Mouse (Mus musculus): Measurements from ENCODE around the gene Scamp4.
"Not testable (repeated sequence)": the region's sequence is repeated elsewhere in the genome, so short reads cannot be mapped to it uniquely, and the experiment has no call there.

The Scamp4 gene

DNA sequence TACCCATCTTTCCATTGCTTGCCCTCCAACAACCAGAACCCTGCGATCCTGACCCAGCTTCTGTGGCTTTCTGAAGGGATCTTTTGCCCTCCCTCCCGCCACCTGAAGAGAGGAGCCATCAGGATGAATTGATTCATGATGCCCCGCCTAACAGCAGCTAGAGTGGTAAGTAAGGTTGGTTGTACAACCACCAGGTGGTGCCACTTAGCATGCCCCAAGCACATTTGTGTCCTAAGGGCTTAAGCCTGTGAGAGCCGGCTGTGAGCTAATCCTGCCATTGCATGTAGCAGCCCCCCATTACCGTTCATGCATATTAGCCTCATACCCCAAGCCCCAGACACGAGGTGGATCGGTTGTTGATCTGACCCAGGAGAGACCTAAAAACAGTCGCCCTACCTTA lies 23.8 kb upstream of the Scamp4 start:
- DNase-seq, result no peak

DNA sequence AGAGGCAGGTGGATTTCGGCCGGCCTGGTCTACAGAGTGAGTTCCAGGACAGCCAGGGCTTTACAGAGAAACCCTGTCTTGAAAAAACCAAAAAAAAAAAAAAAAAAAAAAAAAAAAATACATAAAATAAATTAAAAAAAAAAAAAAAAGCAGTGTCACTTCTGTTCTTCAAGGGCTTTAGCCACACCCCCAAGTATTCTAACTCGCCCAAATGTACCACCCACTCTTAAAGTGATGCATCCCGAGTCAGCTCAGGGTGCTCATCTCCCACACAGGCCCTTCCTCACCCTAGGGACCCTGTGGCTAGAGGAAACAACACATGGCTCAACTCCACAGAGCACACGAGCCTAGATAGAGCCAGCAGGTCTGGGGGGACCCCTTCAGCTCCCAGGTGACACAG lies 19.6 kb upstream of the Scamp4 start:
- DNase-seq, result no peak

DNA sequence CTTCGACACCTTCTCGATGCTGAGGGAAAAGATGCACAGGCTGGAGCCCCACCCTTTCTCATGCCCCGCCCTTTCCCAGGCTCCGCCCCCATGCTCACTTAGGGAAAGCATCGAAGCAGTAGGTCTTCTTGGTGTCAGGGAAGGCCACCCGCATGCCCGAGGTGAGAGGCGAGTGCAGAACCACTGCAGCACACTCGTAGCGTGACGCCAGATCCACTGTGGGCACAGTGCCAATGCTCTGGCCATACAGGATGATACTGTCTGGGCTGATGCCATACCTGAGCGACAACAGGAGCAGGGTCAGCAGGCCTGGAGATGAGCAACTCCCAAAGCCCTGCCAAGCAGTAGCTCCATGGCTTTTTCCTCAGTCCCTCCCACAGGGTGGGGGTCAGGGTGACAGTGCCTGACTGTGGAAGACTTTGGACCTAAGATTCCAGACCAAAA lies 18.6 kb upstream of the Scamp4 start:
- no peak for DNase-seq

DNA sequence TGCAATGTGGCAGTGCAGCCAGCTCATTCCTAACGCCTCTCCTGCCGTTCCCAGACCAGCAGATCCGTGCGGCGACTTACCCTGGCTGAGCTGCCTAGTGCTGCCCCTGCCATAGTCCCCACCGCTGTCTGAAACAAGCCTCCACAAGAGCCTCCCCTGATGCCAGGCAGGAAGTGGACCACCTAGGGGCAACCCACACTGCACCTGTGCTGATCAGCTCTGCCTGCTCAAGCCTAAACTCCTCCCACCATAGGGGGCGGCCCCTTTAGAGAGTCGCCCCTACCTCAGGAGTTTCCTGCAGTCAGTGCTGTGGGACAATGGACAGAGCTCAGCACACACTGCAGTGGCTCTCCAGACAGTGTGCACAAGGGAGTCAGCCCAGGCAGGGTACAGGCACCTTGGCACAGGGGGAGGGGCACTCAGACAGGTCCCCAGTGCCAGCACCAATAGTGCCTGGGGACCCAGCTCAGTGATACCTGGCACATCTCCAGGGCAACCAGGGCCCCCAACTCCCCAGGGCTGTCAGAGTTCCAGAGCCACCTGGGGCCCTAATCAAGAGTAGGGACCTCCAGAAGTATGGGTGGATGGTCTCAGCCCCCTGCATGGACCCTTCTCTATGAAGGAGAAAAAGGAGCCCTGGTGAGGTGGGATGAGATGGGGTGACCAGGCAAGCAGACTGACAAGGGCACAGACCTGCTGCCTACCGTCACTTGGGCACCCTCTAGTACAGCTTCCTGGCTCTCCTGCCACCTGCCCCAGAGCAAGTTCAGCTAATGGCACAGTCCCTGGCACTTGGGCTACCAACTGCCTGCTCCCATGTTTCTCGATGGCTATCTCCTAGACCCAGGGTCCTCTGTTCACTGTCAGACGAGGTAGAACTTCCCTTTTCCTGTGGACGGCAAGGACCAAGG lies 17.8 kb upstream of the Scamp4 start:
- DNase-seq, result no peak

DNA sequence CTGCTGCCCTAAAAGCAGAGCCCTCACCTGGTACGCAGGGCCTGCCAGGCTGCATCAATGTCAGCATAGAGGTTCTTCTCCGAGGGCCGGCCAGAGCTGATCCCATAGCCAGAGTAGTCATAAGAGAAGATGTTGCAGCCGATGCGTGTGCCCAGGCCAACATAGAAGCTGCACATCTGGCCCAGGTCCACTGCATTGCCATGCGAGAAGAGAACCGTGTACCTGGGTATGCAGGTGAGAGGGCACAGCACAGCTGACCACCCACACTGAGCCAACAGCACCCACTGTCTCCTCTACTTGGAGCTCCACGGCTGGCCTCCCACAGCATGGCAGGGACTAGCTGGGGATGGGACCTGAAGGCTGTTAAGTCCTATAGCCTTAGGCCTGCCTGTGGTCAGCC lies 17.1 kb upstream of the Scamp4 start:
- no peak for DNase-seq

DNA sequence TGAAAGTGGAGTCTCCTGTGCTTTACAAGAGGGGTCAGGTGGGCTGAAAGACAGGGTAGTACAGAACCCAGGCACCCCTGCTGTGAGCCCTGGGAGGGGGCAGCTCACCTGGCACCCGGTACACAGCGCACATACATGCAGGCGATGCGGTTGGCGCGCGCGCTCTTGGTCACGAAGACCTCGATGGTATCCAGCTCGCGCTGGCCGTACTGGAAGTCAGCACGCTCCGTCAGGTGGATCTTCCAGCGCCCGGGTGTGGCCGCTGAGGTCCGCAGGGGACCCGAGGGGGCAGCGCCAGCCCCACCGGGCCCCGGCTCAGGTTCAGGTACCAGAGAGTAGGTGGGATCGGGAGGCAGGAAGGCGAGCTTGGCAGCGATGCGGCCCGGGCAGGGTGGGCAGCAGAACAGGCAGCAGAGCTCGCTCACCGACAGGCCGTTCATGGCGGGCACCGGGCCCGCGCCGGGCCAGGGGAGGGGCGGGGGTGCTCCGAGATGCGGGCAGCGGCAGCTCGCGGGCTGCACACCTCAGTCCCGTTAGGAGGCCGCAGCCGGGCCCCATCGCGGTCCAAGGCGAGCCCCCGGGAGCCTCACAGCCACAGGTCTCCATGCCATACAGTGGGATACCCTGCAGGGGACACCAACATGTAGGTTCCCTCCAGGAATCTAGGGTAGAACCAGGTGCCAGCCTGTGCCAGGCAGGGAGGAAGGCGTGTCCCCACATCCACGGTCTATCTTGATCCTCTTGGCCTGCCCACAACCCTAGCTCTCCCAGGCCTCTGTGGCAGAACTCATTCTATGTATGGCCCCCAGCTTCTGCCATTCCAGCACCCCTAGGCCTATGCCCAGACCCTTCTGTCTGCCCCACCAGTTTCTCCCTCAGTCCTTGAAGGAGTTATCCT lies 16.0 kb upstream of the Scamp4 start:
- DNase-seq, result no peak

DNA sequence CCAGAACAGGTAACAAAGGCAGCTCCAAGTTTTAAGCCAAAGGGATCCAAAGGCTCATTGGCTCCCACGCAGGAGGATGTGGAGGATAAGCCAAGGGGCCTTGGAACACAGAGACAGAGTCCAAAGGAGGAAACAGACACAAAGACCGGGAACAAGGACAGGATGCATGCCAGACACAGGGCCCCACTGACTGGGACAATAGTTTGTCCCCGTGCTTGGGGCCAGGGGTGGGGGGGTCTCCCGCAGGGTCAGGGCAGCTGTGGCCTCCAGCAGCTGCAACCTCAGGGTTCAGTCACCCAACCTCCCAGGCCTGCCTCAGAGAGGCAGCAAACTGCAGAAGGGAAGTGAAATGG lies 15.4 kb upstream of the Scamp4 start:
- DNase-seq, result no peak

DNA sequence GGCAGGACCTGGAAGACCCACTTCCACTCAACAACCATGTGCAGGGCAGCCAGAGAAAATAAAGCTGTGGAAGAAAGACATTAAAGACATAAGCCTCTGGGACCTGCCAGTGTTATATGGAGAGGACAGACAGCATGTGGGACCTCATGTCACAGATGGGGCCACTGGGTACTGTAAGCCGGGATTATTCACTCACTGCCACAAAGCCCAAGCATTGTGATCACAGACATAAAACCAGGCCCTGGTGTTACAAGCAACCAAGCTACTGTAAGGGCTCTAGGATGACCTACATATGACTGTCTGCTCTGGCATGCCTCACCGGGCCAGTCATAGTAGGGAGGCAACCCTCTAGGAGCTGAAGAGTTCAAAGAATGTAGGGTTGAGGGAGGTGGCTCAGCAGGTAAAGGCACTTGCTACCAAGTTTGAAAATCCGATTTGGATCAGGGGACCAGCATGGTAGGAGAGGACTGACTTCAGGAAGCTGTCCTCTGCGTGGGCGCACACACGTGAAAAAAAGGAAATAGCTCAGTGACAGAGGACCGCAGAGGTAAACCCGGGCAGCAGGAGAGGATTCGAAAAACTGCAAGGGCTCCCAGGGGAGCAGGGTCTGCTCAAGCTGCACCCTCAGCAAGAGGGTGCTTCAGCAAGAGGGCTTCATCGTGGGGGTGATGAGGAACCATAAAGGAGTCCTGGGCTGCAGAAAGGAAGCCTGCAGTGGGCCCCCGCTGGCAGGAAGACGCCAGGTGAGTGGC lies 13.4 kb upstream of the Scamp4 start:
- no peak for DNase-seq

DNA sequence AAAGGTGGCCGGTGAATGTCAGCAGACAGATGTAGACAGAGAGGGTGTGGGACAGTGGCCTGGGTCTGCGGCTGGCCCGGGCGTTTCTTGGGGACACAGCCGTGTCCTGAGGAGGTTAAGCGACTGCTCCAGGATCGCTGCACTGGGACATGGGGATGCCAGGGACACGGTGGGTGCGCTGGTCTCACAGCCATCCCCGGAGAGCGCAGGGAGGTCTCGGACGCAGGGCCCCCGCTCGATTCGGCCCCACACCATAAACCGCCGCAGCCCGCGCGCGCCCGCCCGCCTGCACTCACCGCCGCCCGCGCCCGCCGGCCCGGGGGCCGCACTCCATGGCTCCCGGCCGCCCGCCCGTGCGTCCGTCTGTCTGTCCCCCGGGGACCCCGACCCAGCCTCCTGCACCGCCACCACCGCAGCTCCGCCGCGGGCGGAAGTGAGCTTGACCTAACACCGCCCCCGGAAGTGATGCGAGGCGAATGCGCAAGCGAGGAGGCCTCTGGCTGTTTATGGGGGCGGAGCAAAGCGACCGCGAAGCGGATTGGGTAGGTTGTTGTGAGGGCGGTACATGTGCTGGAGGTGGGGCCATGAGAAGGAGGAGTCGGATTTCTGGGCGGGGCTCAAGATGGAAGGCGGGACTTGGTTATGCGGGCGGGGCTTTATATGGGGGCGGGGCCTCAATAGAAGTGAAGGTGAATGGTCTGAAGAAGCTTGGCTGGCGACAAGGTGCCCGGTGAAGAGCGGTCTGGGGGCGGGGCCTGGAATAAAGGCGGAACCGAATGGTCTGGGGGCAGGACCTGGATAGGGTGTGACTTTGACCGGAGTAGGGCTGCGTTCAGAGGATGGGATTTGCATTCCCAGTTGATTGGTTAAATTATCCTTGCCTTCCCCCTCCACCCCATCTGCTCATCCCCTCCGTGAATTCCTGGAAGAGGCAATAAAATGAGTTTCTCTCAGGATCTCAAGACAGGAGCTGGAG lies 12.5 kb upstream of the Scamp4 start, which contains the start of gene Abhd17a:
TSS of gene Abhd17a (minus strand) at position 463 of the 976 bp plus-strand sequence.
- DNase-seq, result peak; percentile 93

DNA sequence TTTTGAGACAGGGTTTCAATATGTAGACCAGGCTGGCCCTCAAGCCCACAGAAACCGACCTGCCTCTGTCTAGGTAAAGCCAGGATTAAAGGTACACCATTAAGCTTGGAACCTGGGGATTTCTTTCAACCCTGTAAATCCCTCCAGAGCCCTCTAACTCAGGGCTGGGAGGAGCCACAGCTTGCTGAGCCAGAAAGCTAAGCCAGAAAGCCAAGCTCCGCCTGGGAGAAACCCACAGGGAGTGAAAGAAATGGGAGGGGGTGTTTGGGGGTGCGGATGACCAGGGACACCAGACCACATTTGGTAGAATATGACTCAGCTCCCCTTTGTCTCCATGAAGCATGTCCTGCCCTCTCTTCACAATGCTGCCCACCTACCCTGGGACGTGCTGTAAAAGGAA lies 6.4 kb upstream of the Scamp4 start:
- DNase-seq, result no peak

DNA sequence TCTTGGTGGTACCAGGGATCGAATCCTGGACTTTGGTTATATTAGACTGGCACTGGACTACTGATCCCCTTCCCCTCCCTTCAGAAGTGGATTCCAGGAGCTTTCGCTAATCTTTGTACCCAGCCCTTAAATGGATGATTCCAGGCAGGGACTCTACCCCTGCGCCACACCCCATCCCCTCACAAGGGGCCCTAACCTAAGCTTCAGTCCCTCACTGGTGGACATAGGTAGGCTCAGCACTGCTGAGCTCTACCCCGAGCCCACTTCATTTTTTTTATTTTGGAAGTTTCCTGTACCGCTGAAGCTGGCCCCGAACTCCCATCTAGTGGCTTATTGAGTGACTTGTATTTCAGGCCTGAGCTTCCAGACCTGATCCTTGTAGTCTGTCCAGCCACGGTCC lies 692 bp downstream of the Scamp4 start:
- no peak for DNase-seq

DNA sequence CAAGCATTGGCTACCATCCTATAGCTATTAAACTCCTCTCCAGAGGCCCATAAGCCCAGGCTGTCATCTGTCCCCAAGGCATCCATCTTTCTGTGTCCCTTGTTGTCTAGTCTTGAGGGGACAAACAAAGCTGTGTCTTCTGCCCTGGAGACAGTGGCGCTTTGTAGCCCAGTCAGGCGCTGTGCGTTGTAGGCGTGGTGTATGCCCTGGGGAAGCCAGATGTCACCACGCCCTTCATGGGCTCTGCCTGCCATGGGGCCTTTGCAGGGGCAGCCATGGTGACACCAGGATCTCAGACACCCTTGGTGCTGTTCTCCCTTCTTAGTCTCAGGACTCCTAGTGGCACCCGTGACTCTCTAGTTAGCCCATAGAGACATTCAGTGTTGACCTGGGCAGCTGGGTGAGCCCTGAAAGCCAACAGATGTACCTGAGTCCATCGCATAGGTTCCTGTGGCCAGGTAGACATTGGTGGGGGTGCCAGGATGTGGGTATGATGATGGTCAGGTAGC lies 1.4 kb downstream of the Scamp4 start:
- DNase-seq, result no peak

DNA sequence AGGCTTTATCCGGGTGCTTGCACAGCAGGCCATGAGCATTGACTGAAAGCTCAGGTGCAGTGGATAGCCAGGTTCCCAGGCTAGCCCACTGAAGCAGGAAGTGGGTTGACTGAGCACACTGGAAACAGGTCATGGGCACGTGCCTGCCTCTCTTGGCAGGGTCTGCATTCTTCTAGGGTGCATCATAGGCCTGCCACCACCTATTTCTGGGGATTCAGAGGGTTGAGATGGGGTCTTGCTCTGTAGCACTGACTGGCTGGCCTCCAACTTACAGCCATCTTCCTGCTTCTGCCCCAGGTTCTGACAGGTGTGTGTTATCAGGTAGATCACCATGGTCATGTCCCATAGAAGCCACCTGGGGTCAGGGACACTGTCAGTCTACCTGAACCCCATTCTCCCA lies 2.3 kb downstream of the Scamp4 start:
- no peak for DNase-seq

DNA sequence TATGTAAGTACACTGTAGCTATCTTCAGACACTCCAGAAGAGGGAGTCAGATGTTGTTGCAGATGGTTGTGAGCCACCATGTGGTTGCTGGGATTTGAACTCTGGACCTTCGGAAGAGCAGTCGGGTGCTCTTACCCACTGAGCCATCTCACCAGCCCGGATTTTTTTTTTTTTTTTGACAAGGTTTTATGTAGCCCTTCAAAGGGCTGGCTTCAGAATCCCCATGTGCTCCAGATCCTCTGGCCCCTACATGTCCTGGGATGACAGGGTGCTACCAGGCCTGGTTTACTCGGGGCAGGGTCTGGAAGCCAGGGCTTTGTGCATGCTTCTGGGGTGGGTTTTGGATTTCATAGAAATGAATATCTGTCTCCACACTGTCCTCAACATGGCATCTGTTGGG lies 3.0 kb downstream of the Scamp4 start, which contains the start of gene Gm49322:
TSS of gene Gm49322 (plus strand) at position 301 of the 400 bp plus-strand sequence.
- DNase-seq, result not testable (repeated sequence)

DNA sequence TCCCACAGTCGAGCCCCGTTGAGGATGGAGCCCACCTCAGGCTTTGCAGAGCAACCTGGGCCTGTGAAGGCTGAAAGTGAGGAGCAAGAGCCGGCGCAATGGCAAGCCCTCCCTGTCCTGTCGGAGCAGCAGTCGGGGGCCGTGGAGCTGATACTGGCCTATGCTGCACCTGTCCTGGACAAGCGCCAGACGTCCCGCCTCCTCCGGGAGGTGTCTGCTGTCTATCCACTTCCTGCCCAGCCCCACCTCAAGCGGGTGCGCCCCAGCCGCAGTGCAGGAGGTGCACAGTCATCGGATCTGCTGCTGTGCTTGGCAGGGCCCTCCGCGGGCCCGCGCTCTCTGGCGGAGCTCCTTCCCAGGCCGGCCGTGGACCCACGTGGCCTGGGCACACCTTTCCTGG lies 3.6 kb downstream of the Scamp4 start:
- no peak for DNase-seq

DNA sequence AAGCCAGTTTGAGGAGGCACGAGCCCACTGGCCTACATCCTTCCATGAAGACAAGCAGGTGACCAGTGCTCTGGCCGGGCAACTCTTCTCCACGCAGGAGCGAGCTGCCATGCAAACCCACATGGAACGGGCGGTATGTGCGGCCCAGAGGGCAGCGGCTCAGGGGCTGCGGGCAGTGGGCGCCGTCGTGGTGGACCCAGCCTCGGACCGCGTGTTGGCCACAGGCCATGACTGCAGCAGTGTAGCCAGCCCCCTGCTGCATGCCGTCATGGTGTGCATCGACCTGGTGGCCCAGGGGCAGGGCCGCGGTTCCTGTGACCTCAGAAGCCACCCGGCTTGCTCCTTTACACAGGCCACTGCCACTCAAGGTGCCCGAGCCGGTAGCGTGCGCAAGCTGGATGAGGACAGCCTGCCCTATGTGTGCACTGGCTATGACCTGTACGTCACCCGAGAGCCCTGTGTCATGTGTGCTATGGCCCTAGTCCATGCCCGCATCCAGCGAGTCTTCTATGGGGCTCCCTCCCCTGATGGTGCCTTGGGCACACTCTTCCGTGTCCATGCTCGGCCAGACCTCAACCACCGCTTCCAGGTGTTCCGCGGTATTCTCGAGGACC lies 4.2 kb downstream of the Scamp4 start:
- DNase-seq, result no peak

DNA sequence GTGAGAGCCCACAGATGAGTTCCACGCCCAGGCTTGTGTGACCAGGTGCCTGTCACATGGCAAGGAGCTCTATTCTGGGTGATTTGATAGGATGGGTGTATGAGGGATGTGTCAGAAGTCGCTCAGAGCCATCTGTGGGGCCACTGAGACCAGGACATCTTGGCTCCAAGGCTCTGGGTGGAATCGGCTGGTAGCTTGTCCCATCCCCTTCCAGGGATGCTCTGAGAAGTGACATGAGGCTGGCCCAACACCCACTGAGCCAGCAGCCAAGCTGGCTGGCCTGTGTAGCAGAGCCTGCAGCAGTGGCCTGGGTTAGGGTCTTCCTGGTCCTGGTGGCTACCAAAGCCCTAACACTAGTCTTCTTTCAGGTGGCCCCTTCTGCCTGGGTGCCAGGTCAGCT lies 5.8 kb downstream of the Scamp4 start:
- DNase-seq, result no peak

DNA sequence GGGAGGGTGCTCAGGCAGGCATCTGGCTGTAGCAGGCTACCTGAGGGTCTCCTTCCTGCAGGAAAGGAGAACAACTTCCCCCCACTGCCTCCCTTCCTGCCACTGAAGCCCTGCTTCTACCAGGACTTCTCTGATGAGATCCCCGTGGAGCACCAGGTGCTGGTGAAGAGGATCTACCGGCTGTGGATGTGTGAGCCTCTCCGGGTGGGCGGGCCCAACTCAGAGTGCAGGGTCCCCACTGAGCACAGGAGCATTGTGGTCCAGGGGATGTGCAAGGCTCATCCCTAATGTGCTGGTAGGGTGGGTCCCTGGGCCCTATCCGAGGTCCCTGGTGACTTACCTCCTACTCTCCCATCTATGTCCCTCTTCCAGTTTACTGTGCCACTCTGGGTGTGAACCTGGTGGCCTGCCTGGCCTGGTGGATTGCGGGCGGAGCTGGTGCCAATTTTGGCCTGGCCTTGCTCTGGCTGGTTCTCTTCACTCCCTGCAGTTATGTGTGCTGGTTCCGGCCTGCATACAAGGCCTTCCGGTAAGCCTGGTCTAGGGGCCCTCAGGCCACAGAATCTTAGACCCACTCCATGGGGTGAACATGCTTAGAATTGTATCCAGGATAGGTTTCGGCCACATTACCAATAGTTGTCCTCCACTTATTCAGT lies 6.7 kb downstream of the Scamp4 start:
- peak; percentile 39 for DNase-seq

DNA sequence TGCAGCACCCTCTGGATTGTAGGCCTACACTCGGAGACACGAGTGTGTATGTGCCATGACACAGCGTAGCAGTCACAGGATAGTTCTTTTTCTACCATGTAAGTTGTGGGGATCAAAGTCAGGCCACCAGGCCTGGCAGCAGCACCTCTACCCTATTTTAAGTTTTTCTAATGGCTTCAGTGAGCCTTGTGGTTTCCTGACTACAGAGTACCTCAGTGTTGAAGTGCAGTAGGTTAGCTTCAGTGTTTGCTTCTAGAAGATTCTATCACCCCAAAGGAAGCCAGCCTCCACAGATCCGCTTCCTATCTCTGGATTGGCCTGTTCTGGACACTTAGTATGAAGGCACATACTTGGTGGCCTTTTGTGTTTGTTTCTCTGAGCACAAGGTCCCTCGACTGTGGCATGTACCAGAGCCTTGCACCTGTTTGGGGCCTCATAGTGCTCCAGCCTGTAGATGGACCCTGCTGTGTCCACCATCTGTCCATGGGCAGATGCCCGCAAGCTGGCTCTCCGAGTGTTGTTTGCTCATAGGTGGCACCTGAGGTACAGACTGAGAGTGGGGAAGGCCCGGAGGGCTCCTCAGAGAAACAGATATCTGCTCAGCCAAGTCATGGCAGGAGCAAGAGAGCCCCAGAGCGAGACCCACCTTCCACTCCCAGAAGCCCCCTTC lies 7.6 kb downstream of the Scamp4 start:
- DNase-seq, result peak; percentile 87

DNA sequence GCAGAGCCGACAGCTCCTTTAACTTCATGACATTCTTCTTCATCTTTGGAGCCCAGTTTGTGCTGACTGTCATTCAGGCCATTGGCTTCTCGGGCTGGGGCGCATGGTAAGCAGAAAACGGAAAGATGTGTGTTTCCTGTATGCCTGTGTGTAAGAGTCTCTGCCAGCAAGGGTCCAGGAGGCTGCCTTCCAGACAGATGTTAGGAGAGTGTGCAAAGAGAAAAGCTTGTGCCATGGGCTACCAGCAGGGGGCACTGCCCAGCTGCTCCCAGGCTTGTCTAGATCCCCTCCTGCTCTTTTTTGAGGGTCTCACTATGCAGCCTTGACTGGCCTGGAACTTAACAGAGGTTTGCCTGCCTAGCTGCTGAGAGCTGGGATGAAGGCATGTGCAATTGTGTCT lies 8.4 kb downstream of the Scamp4 start:
- peak; percentile 50 for DNase-seq

Data from cerebellum, adult 11 months (tissue).